Mouse (Mus musculus) limb, embryonic 14.5 days (tissue): ENCODE data around the gene Vmn1r55. TPM values are rescaled to one million over a fixed set of nuclear protein-coding genes. Genes with fewer than 3 reads are reported as not detected.

Experiments
- ATAC-seq: fragments of 200-750 bp; cut with Nextera tagmentation; 2 replicates; pipeline ENCODE4 v1.8.0; 2017; ENCODE audit warnings: low read depth, moderate number of reproducible peaks, moderate TSS enrichment; ENCODE audit not compliant: low FRiP score
- DNase-seq: peaks from one replicate; pipeline ENCODE4 v3.0.0-alpha.2; 2015; ENCODE audit warnings: low spot score
- H3K27ac ChIP-seq: fragments of 300-500 bp; sonication (generic); replicated peaks from 2 replicates; pipeline ENCODE4 v1.5.1; 2014; ENCODE audit warnings: low read depth, mild to moderate bottlenecking, low read length, moderate library complexity, mixed read lengths
- H3K27me3 ChIP-seq: fragments of 300-500 bp; sonication (generic); 2 replicates; pipeline ENCODE4 v1.6.1; 2014; ENCODE audit warnings: low read length, mixed read lengths; ENCODE audit not compliant: control insufficient read depth, insufficient read depth
- H3K36me3 ChIP-seq: fragments of 300-500 bp; sonication (generic); 2 replicates; pipeline ENCODE4 v1.6.1; 2014; ENCODE audit warnings: mild to moderate bottlenecking, low read length, moderate library complexity, mixed read lengths; ENCODE audit not compliant: control insufficient read depth, insufficient read depth
- H3K4me1 ChIP-seq: fragments of 300-500 bp; sonication (generic); 2 replicates; pipeline ENCODE4 v1.6.1; 2014; ENCODE audit warnings: antibody characterized with exemption, low read length, mixed read lengths; ENCODE audit not compliant: control insufficient read depth, insufficient read depth
- H3K4me2 ChIP-seq: fragments of 300-500 bp; sonication (generic); replicated peaks from 2 replicates; pipeline ENCODE4 v1.6.1; 2014; ENCODE audit warnings: low read depth, mild to moderate bottlenecking, low read length, moderate library complexity; ENCODE audit not compliant: severe bottlenecking
- H3K4me3 ChIP-seq: fragments of 300-500 bp; sonication (generic); replicated peaks from 2 replicates; pipeline ENCODE4 v1.5.1; 2014; ENCODE audit warnings: low read length
- H3K9ac ChIP-seq: fragments of 300-500 bp; sonication (generic); 2 replicates; pipeline ENCODE4 v1.6.1; 2014; ENCODE audit warnings: mild to moderate bottlenecking, low read depth, low read length, moderate library complexity; ENCODE audit not compliant: severe bottlenecking
- H3K9me3 ChIP-seq: fragments of 300-500 bp; sonication (generic); 2 replicates; pipeline ENCODE4 v1.6.1; 2016; ENCODE audit warnings: low read length; ENCODE audit not compliant: control insufficient read depth
- POLR2A ChIP-seq: fragments of 200-500 bp; IDR thresholded peaks from 2 replicates; pipeline ENCODE4 v1.8.0; 2012; ENCODE audit warnings: inconsistent platforms, mild to moderate bottlenecking, moderate library complexity, borderline replicate concordance; ENCODE audit not compliant: insufficient read depth, insufficient read length; ENCODE audit errors: extremely low read depth
- WGBS: fragments of 180-500 bp; shearing (Covaris S2); extraction: QIAGEN DNeasy Blood & Tissue Kit; methylation state at CpG from one replicate; pipeline ENCODE4 v1.1.7; 2014; 5-methylcytosine and 5-hydroxymethylcytosine counted together
- polyA plus RNA-seq, 2 experiments: library from polyadenylated mRNA; depleted of rRNA in 1 of 2; stranded (reverse) in 1 of 2; unstranded in 1 of 2; fragments of >200 nt; fragmentation: Nextera tagmentation in 1 of 2; extraction: Ambion mirVana in 1 of 2; gene quantifications; 2 replicates each; pipeline versions ENCODE4 v1.2.1 to v1.2.3; 2012 to 2014

Vmn1r55 gene
- polyA plus RNA-seq, 2 experiments, result not detected

DNA sequence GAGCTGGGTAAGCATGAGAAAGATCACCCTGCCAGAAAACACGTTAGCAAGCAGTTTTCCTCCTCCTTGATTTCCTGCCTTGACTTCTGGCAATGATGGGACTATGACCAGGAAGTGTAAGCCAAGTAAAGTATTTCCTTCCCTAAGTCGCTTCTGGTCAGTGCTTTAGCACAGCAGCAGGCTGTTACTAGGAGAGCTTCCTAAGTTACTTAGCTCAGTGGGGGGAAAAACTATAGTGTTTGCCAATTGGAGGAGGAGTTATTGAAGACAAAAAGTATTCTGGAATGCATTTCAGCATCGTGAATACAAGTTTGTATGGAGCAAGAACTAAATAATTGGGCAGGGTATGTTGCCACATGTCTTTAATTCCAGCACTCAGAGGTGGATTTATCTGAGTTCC lies 36.8 kb downstream of the Vmn1r55 start:
- Histone ChIP-seq H3K4me2 (no peak overlapping the region), H3K36me3 (no peaks in the 10 kb centered on the region), H3K9me3 (0 out of 2 replicates have a peak, but pooled peaks cover 4% of the 10 kb centered on the region), H3K4me1 (no peaks in the 10 kb centered on the region), H3K4me3 (no peak overlapping the region), H3K27me3 (no peaks in the 10 kb centered on the region), H3K9ac (no peak overlapping the region), H3K27ac (no peak overlapping the region)
- no peak for ATAC-seq
- 33% methylated on average over 3 of the region's 3 CpGs for WGBS
- DNase-seq, result peak; percentile 14
- no peak for TF ChIP-seq POLR2A

DNA sequence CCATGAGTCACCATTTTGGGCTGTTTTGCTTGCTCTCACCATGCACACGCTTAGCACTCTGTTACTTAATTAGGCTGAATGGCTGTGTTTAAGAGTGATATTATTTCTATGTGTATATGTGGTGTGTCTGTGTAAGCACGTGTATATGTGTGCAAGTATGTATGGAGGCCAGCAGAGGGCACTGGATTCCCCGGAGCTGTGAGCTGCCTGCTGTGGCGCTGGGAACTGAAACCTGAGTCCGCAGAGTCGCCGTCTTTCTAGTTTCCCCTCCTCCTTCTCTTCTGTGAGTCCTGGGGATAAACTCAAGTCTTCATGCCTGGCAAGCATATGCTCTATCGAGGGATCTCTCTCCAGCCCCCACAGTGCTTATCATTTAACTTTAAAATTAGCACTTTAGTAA lies 40.2 kb downstream of the Vmn1r55 start:
- Histone ChIP-seq H3K36me3 (no peaks in the 10 kb centered on the region), H3K9me3 (0 out of 2 replicates have a peak, but pooled peaks cover 4% of the 10 kb centered on the region), H3K4me3 (no peak overlapping the region), H3K27ac (no peak overlapping the region), H3K4me1 (no peaks in the 10 kb centered on the region), H3K9ac (no peak overlapping the region), H3K4me2 (no peak overlapping the region), H3K27me3 (no peaks in the 10 kb centered on the region)
- ATAC-seq (no peak), DNase-seq (no peak)
- TF ChIP-seq POLR2A, result no peak
- WGBS, result 89% methylated on average over 8 of the region's 8 CpGs

DNA sequence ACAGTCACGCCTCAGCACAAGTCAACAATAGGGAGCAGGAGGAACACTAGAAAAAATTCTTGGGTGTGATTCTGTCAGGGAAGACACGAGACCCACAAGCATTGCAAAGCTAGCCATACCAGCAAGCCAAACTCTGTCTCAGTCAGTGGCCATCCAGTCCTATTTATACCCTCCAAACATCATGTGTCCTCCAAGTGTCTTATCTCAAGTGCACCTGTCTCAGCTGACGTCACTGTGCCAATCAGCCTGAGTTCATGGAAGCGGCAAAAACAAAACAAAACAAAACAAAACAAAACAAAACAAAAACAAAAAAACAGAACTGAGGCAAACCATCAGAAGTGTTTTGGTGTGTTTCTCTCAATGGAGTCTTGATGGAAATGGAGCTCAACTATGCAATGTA lies 41.2 kb downstream of the Vmn1r55 start:
- Histone ChIP-seq H3K4me2 (no peak overlapping the region), H3K4me1 (no peaks in the 10 kb centered on the region), H3K27ac (no peak overlapping the region), H3K9ac (no peak overlapping the region), H3K27me3 (no peaks in the 10 kb centered on the region), H3K36me3 (no peaks in the 10 kb centered on the region), H3K4me3 (no peak overlapping the region), H3K9me3 (0 out of 2 replicates have a peak, but pooled peaks cover 4% of the 10 kb centered on the region)
- WGBS, result 86% methylated on average over 4 of the region's 4 CpGs
- ATAC-seq (no peak), DNase-seq (no peak)
- TF ChIP-seq POLR2A, result no peak

DNA sequence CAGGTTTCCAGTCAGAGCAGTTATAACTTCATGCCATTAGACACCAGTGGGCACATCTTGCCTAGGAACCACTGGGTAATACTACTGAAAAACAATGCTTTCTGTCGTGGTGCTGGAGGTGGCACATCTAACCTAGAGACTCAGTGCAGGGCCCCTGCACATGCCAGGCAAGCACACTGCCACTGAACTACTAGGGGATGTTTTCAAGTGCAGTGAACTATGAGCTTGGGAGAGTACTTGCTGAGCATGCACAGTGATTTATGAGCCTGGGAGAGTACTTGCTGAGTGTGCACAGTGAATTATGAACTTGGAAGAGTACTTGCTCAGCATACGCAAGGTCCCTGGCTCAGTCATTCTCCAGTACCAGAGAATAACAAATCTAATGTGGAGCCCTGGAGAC lies 46.9 kb downstream of the Vmn1r55 start:
- peaks cover 16% of the 10 kb centered on the region for H3K36me3 ChIP-seq
- H3K9me3 ChIP-seq, result no peaks in the 10 kb centered on the region
- no peak overlapping the region for H3K4me2 ChIP-seq
- H3K4me1 ChIP-seq, result no peaks in the 10 kb centered on the region
- no peak overlapping the region for H3K9ac ChIP-seq
- ATAC-seq (no peak), DNase-seq (no peak)
- no peak overlapping the region for H3K27ac ChIP-seq
- TF ChIP-seq POLR2A, result no peak
- WGBS, result 87% methylated on average over 2 of the region's 2 CpGs
- H3K27me3 ChIP-seq, result no peaks in the 10 kb centered on the region
- no peak overlapping the region for H3K4me3 ChIP-seq

DNA sequence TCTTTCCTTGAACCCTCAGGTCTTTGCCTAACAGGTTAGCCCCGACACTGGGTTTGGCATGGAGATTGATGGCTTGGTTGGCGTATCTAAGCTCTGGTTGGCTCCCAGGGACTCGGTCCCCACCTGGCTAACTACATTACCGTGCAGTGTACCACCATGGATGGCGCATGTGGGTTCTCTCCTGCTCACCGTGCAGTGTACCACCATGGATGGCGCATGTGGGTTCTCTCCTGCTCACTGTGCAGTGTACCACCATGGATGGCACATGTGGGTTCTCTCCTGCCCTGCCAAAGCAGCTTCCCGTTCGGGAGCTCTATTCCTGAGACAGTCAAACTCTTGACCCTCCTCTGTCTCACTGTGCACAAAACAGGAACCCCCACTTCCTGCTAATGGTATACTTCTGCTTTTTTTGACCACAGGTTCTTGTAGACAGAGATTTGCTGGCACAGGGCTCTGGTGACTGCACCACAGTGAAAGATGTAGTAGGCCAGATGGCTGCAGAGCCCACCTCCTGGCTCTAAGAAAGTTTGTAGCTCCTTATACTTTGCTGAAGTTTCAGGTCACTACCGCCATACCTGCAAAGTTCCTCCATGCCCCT lies 48.3 kb downstream of the Vmn1r55 start:
- no peak overlapping the region for H3K27ac ChIP-seq
- ATAC-seq, result no peak; the same call in 1 of the 2 replicates
- no peak for DNase-seq
- no peaks in the 10 kb centered on the region for H3K9me3 ChIP-seq
- no peak overlapping the region for H3K4me2 ChIP-seq
- peaks cover 30% of the 10 kb centered on the region for H3K36me3 ChIP-seq
- WGBS, result 93% methylated on average over 10 of the region's 10 CpGs
- no peak overlapping the region for H3K9ac ChIP-seq
- H3K4me3 ChIP-seq, result no peak overlapping the region
- TF ChIP-seq POLR2A, result no peak
- H3K4me1 ChIP-seq, result no peaks in the 10 kb centered on the region
- H3K27me3 ChIP-seq, result no peaks in the 10 kb centered on the region
